In genomic region chr3:129216491-129216890, GRCm38 (mm10) we compare ENCODE assay signal across 13 mouse cellular contexts. TPM values are rescaled to one million over a fixed set of nuclear protein-coding genes. Genes with fewer than 3 reads are reported as not detected.
DNase-seq lines count a peak whose midpoint lies in the region; ATAC-seq and TF ChIP-seq lines count a peak whose summit lies in the region.
"Had no signal": no experiment of that assay in that cellular context is flagged by ENCODE, and none has a peak within 500 bp of the region (broad histone marks: within the 10 kb centered on the region; RNA-seq: fewer than 3 reads in every experiment).

No protein-coding gene starts in this region.

- no peak for TF ChIP-seq CTCF in intestine, postnatal 0 days (IDR thresholded peaks at IDR 0.05; ENCODE audit: low read depth)
- TF ChIP-seq CTCF in small intestine, adult 2 months (IDR thresholded peaks at IDR 0.05; ENCODE audit: extremely low read depth, insufficient read length, insufficient replicate concordance, low read depth, low read length) = no peak

- no peak for DNase-seq in heart, embryonic 10.5 days (ENCODE audit: low spot score)
- DNase-seq in heart, postnatal 36 days = no peak
- DNase-seq in liver, embryonic 11.5 days (ENCODE audit: low spot score) = no peak
- DNase-seq in liver = no peak
- DNase-seq in cerebellum, postnatal 4 days (ENCODE audit: low spot score in 2 of 2) = no peak
- DNase-seq in gastrocnemius, postnatal 10 days = no peak
- DNase-seq: cerebellum, postnatal 36 days; kidney, adult 11 months; lung, adult 18-20 months; thymus, adult 2 months had no signal

- H3K27ac ChIP-seq in heart, embryonic 10.5 days = peak overlapping the region; percentile 89
- H3K27ac ChIP-seq in liver, embryonic 11.5 days (ENCODE audit: low read depth, low read length) = no peak overlapping the region
- peak overlapping the region; percentile 60; the same call in 1 of the 2 replicates for H3K27ac ChIP-seq in intestine, postnatal 0 days (ENCODE audit: low read depth, low read length)
- H3K27ac ChIP-seq in small intestine, adult 2 months (ENCODE audit: insufficient read depth, low read depth, low read length) = no peak overlapping the region

- no peak overlapping the region for H3K9ac ChIP-seq in liver, embryonic 11.5 days (ENCODE audit: low read depth, low read length)
- peak overlapping the region; percentile 72 for H3K9ac ChIP-seq in intestine, postnatal 0 days (ENCODE audit: low read depth, low read length)

- peaks cover 36% of the 10 kb centered on the region for H3K4me1 ChIP-seq in heart, embryonic 10.5 days
- H3K4me1 ChIP-seq in liver, embryonic 11.5 days (replicated peaks; ENCODE audit: control insufficient read depth, insufficient read depth, low read length) = no peaks in the 10 kb centered on the region
- no peaks in the 10 kb centered on the region for H3K4me1 ChIP-seq in intestine, postnatal 0 days (replicated peaks; ENCODE audit: control insufficient read depth, insufficient read depth, low read length)
- H3K4me1 ChIP-seq in small intestine, adult 2 months (ENCODE audit: control insufficient read depth, insufficient read depth, insufficient read length, low read length) = no peaks in the 10 kb centered on the region

- H3K9me3 ChIP-seq in heart, embryonic 10.5 days = no peaks in the 10 kb centered on the region
- H3K9me3 ChIP-seq in liver, embryonic 11.5 days (ENCODE audit: control insufficient read depth, low read length) = no peaks in the 10 kb centered on the region
- H3K9me3 ChIP-seq in intestine, postnatal 0 days (ENCODE audit: control insufficient read depth) = no peaks in the 10 kb centered on the region

- H3K4me2 ChIP-seq in liver, embryonic 11.5 days = peak overlapping the region; percentile 84
- H3K4me2 ChIP-seq in intestine, postnatal 0 days (replicated peaks; ENCODE audit: low read depth) = peak overlapping the region; percentile 94

- peaks cover 85% of the 10 kb centered on the region for H3K27me3 ChIP-seq in heart, embryonic 10.5 days (ENCODE audit: insufficient read depth, poor library complexity, severe bottlenecking)
- H3K27me3 ChIP-seq in liver, embryonic 11.5 days (replicated peaks; ENCODE audit: control insufficient read depth, insufficient read depth, low read length) = peaks cover 97% of the 10 kb centered on the region
- peaks cover 13% of the 10 kb centered on the region for H3K27me3 ChIP-seq in intestine, postnatal 0 days (replicated peaks; ENCODE audit: control insufficient read depth, insufficient read depth, low read length)
- peaks cover 5% of the 10 kb centered on the region; the same call in 1 of the 2 replicates for H3K27me3 ChIP-seq in small intestine, adult 2 months (ENCODE audit: control insufficient read depth, insufficient read depth, low read length)

- peak overlapping the region; percentile 73 for H3K4me3 ChIP-seq in heart, embryonic 10.5 days
- H3K4me3 ChIP-seq in liver, embryonic 11.5 days (ENCODE audit: low read depth, low read length) = peak overlapping the region; percentile 57
- peak overlapping the region; percentile 76 for H3K4me3 ChIP-seq in intestine, postnatal 0 days (ENCODE audit: low read depth, low read length)
- H3K4me3 ChIP-seq in small intestine, adult 2 months (ENCODE audit: low read depth, low read length) = peak overlapping the region; percentile 59

- TF ChIP-seq POLR2A in small intestine, adult 2 months (IDR thresholded peaks at IDR 0.05; ENCODE audit: low read depth, low read length) = no peak

- no peaks in the 10 kb centered on the region for H3K36me3 ChIP-seq in heart, embryonic 10.5 days
- no peaks in the 10 kb centered on the region for H3K36me3 ChIP-seq in liver, embryonic 11.5 days (ENCODE audit: control insufficient read depth, insufficient read depth, low read length)
- no peaks in the 10 kb centered on the region for H3K36me3 ChIP-seq in intestine, postnatal 0 days (ENCODE audit: control insufficient read depth, insufficient read depth)
- H3K36me3 ChIP-seq in small intestine, adult 2 months (ENCODE audit: control insufficient read depth, insufficient read depth, low read length) = no peaks in the 10 kb centered on the region

- no peak for ATAC-seq in liver, embryonic 11.5 days (replicated peaks; ENCODE audit: low FRiP score)
- ATAC-seq in intestine, postnatal 0 days = no peak

- under 1% methylated on average over 9 of the region's 9 CpGs for WGBS in heart, embryonic 10.5 days
- 3% methylated on average over 9 of the region's 9 CpGs for WGBS in liver, embryonic 11.5 days
- 19% methylated on average over 9 of the region's 9 CpGs for WGBS in intestine, postnatal 0 days
- WGBS in small intestine, adult 2 months = 12% methylated on average over 9 of the region's 9 CpGs

- intact Hi-C loops in heart, postnatal 36 days (cut with DNase I) = no loop called here

RNA-seq across cellular contexts. Expression of gene Pitx2, which starts 16.8 kb away (rescaled TPM):
- 35.1 and 60.0 TPM in 2 replicates for polyA plus RNA-seq in heart, embryonic 10.5 days (2016; fragmentation: Nextera tagmentation; extraction: Ambion mirVana)
- 1 to 10 TPM in 1 of 2 experiments, under 1 TPM in 1; 0.43 to 1.1 TPM for total RNA-seq in heart, postnatal 36 days (2021)
- 17.7 and 23.1 TPM in 2 replicates for polyA plus RNA-seq in liver, embryonic 11.5 days (2014; fragmentation: Nextera tagmentation; extraction: Ambion mirVana)
- polyA plus RNA-seq in intestine, postnatal 0 days (2015; fragmentation: Nextera tagmentation; extraction: Ambion mirVana) = 12.3 and 18.3 TPM in 2 replicates
- 4.4 and 23.8 TPM in 2 replicates for polyA plus RNA-seq in small intestine, adult 2 months (2012; rRNA removed)
- total RNA-seq in gastrocnemius, postnatal 10 days (2021) = 1 to 10 TPM; 8.8 to 9.2 TPM
- total RNA-seq: layer of hippocampus, postnatal 25 days had no signal

Comparison
In these comparisons a context has a peak if more than half of its experiments do, and no peak if none do; other contexts are left out.
1. H3K27ac ChIP-seq: peak in heart, embryonic 10.5 days (single experiment) and intestine, postnatal 0 days (single experiment); none in liver, embryonic 11.5 days (single experiment) and small intestine, adult 2 months (single experiment).
2. Peak in every context shown above with its lines, with median percentiles within 50 percentile points of each other: H3K4me3 ChIP-seq.